Mouse (Mus musculus): ENCODE data around the gene Ms4a2. TPM values are rescaled to one million over a fixed set of nuclear protein-coding genes. Genes with fewer than 3 reads are reported as not detected.

Ms4a2 gene
- total RNA-seq, 2 experiments from 2014 or later = not detected

- no peak for DNase-seq (ENCODE audit: low spot score in 2 of 2)
These were observed 33.5 kb downstream of the Ms4a2 start for GRCm38 (mm10) chr19:11589891-11590449.

GRCm38 (mm10) chr19:11589205-11589604 is 34.3 kb downstream of the Ms4a2 start:
- DNase-seq (ENCODE audit: low spot score in 2 of 2) = no peak

- no peak for DNase-seq (ENCODE audit: low spot score in 2 of 2)
These were observed 48.6 kb downstream of the Ms4a2 start for GRCm38 (mm10) chr19:11574965-11575364.

Other genes starting within 250 kb of the Ms4a2 start
- gene Ms4a4a, start 248.2 kb downstream of the Ms4a2 start, total RNA-seq (2021) = 1 to 10 TPM in 1 of 2 experiments, under 1 TPM in 1; 0.89 to 1.7 TPM
- gene Ms4a4c, start 218.9 kb downstream of the Ms4a2 start, total RNA-seq (2021) = not detected
- gene Ms4a4b, start 180.2 kb downstream of the Ms4a2 start, total RNA-seq (2021) = not detected
- gene Ms4a6c, start 154.4 kb downstream of the Ms4a2 start, total RNA-seq (2021) = 1 to 10 TPM; 1.8 to 2.0 TPM
- 1 to 10 TPM; 1.1 to 1.4 TPM for gene Gm8369, start 137.8 kb downstream of the Ms4a2 start, total RNA-seq (2021)
- 1 to 10 TPM; 1.2 to 2.1 TPM for gene Ms4a6b, start 107.2 kb downstream of the Ms4a2 start, total RNA-seq (2021)
- not detected for gene Ms4a4d, start 86.9 kb downstream of the Ms4a2 start, total RNA-seq (2021)
- 1 to 10 TPM in 1 of 2 experiments, under 1 TPM in 1; 0.25 to 1.2 TPM for gene Ms4a6d, start 18.9 kb downstream of the Ms4a2 start, total RNA-seq (2021)
- not detected for gene Ms4a3, start 17.1 kb upstream of the Ms4a2 start, total RNA-seq (2021)
- gene Oosp2, start 36.8 kb upstream of the Ms4a2 start, total RNA-seq (2021) = not detected
- not detected for gene Oosp1, start 67.4 kb upstream of the Ms4a2 start, total RNA-seq (2021)
- gene Oosp3, start 73.3 kb upstream of the Ms4a2 start, total RNA-seq (2021) = not detected
- gene Gif, start 123.8 kb upstream of the Ms4a2 start, total RNA-seq (2021) = not detected
- gene Mrpl16, start 146.7 kb upstream of the Ms4a2 start, total RNA-seq (2021) = 10 to 100 TPM; 45.4 to 46.7 TPM
- 10 to 100 TPM; 19.1 to 23.2 TPM for gene Stx3, start 195.7 kb upstream of the Ms4a2 start, total RNA-seq (2021)
- gene Olfr1417, start 215.5 kb upstream of the Ms4a2 start, total RNA-seq (2021) = not detected
- not detected for gene Olfr1418, start 237.3 kb upstream of the Ms4a2 start, total RNA-seq (2021)

All from layer of hippocampus, postnatal 10 days (tissue).